Mouse (Mus musculus): ENCODE data around the gene Phf21b. TPM values are rescaled to one million over a fixed set of nuclear protein-coding genes. Genes with fewer than 3 reads are reported as not detected.
A peak's percentile ranks its signal among the peaks of the same experiment; 100 is the strongest.

Phf21b gene
- polyA plus RNA-seq, 1 experiment: 0.90 TPM

DNA sequence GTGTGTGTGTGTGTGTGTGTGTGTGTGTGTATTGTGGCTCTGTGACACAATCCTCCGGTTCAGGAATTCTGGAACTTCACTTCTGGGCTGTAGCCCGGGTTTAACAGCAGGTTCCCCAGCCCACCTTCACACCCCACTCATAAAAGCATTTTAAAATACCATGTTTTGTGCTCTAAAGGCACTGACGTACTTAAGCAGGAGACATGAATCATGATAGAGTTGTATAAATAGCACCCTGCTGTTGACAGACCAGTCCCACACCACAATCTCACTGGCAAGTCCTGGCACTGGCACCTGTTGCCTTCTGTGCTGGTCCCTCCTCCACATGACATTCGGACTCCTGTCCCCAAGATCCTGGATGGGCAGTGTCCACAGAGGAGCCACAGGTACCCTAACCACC lies 18.0 kb upstream of the Phf21b start:
- TF ChIP-seq CTCF (IDR thresholded peaks at IDR 0.05; ENCODE audit: borderline replicate concordance, insufficient read depth, low read length) (no peak), POLR2A (IDR thresholded peaks at IDR 0.05; ENCODE audit: low read depth, low read length) (no peak)
- no peak overlapping the region for H3K27ac ChIP-seq (ENCODE audit: insufficient read depth, low read length)
- H3K4me3 ChIP-seq (ENCODE audit: insufficient read depth, low read length): no peak overlapping the region
- no peaks in the 10 kb centered on the region for H3K4me1 ChIP-seq (ENCODE audit: control insufficient read depth, insufficient read depth, low read length)

GRCm38 (mm10) chr15:84873079-84873478 lies 17.2 kb upstream of the Phf21b start:
- Histone ChIP-seq H3K27ac (ENCODE audit: insufficient read depth, low read length) (no peak overlapping the region), H3K4me3 (ENCODE audit: insufficient read depth, low read length) (no peak overlapping the region)
- TF ChIP-seq CTCF (IDR thresholded peaks at IDR 0.05; ENCODE audit: borderline replicate concordance, insufficient read depth, low read length): no peak
- no peak for TF ChIP-seq POLR2A (IDR thresholded peaks at IDR 0.05; ENCODE audit: low read depth, low read length)

GRCm38 (mm10) chr15:84871802-84872201 lies 16.0 kb upstream of the Phf21b start:
- Histone ChIP-seq H3K27ac (ENCODE audit: insufficient read depth, low read length) (no peak overlapping the region), H3K4me3 (ENCODE audit: insufficient read depth, low read length) (no peak overlapping the region), H3K4me1 (ENCODE audit: control insufficient read depth, insufficient read depth, low read length) (no peaks in the 10 kb centered on the region)
- TF ChIP-seq POLR2A (IDR thresholded peaks at IDR 0.05; ENCODE audit: low read depth, low read length) (no peak), CTCF (IDR thresholded peaks at IDR 0.05; ENCODE audit: borderline replicate concordance, insufficient read depth, low read length) (no peak)

More at GRCm38 (mm10) chr15:84873079-84873478, 17.2 kb upstream of the Phf21b start:
- no peaks in the 10 kb centered on the region for H3K4me1 ChIP-seq (ENCODE audit: control insufficient read depth, insufficient read depth, low read length)

GRCm38 (mm10) chr15:84861911-84862310 lies 6.1 kb upstream of the Phf21b start:
- H3K4me1 ChIP-seq (ENCODE audit: control insufficient read depth, insufficient read depth, low read length): no peaks in the 10 kb centered on the region
- TF ChIP-seq POLR2A (IDR thresholded peaks at IDR 0.05; ENCODE audit: low read depth, low read length): no peak
- TF ChIP-seq CTCF (IDR thresholded peaks at IDR 0.05; ENCODE audit: borderline replicate concordance, insufficient read depth, low read length): no peak
- no peak overlapping the region for H3K27ac ChIP-seq (ENCODE audit: insufficient read depth, low read length)

GRCm38 (mm10) chr15:84857623-84858022 lies 1.8 kb upstream of the Phf21b start:
- TF ChIP-seq POLR2A (IDR thresholded peaks at IDR 0.05; ENCODE audit: low read depth, low read length): no peak
- no peak for TF ChIP-seq CTCF (IDR thresholded peaks at IDR 0.05; ENCODE audit: borderline replicate concordance, insufficient read depth, low read length)

More at GRCm38 (mm10) chr15:84861911-84862310, 6.1 kb upstream of the Phf21b start:
- no peak overlapping the region for H3K4me3 ChIP-seq (ENCODE audit: insufficient read depth, low read length)

GRCm38 (mm10) chr15:84854921-84855901 lies 638 bp downstream of the Phf21b start:
- no peak for TF ChIP-seq CTCF (IDR thresholded peaks at IDR 0.05; ENCODE audit: borderline replicate concordance, insufficient read depth, low read length)
- no peak for TF ChIP-seq POLR2A (IDR thresholded peaks at IDR 0.05; ENCODE audit: low read depth, low read length)
- Histone ChIP-seq H3K4me3 (ENCODE audit: insufficient read depth, low read length) (peak overlapping the region; percentile 50), H3K27ac (ENCODE audit: insufficient read depth, low read length) (no peak overlapping the region), H3K4me1 (ENCODE audit: control insufficient read depth, insufficient read depth, low read length) (no peaks in the 10 kb centered on the region)

More at GRCm38 (mm10) chr15:84857623-84858022, 1.8 kb upstream of the Phf21b start:
- no peak overlapping the region for H3K27ac ChIP-seq (ENCODE audit: insufficient read depth, low read length)
- H3K4me1 ChIP-seq (ENCODE audit: control insufficient read depth, insufficient read depth, low read length): no peaks in the 10 kb centered on the region
- H3K4me3 ChIP-seq (ENCODE audit: insufficient read depth, low read length): no peak overlapping the region

DNA sequence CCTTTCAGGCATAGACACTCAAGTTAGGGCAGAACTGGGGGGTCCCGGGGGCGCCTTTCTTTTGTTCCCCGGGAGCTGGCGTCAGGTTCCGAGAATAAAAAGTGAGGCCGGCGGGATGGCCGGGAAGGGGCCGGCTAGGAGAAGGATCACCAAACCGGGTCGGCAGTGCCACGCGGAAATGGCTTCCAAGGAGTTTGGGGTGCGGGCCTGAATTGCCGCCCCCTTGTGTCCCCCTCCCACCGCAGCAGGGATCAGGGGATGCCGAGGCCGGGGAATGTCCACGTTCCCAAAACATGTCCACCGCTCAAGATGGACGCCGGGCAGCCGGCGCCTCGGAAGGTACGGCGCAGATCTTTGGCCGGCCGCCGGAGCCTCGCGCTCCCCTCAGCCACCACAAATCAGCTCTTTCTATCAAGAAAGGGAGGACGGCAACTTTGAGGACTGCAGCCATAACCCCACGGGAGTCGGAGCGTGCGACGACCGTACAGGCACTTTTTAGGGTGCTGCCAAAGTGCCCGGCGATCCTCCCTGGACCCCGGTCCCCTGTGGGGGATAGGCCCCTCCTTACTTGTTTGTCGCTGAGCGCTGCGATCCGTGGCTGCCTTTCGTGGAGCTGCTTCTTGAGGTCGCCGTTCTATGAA lies 1.6 kb downstream of the Phf21b start:
- peak overlapping the region; percentile 28; the same call in 1 of the 2 replicates for H3K4me3 ChIP-seq (ENCODE audit: insufficient read depth, low read length)
- TF ChIP-seq POLR2A (IDR thresholded peaks at IDR 0.05; ENCODE audit: low read depth, low read length): no peak
- no peak for TF ChIP-seq CTCF (IDR thresholded peaks at IDR 0.05; ENCODE audit: borderline replicate concordance, insufficient read depth, low read length)
- H3K27ac ChIP-seq (ENCODE audit: insufficient read depth, low read length): no peak overlapping the region
- H3K4me1 ChIP-seq (ENCODE audit: control insufficient read depth, insufficient read depth, low read length): no peaks in the 10 kb centered on the region

DNA sequence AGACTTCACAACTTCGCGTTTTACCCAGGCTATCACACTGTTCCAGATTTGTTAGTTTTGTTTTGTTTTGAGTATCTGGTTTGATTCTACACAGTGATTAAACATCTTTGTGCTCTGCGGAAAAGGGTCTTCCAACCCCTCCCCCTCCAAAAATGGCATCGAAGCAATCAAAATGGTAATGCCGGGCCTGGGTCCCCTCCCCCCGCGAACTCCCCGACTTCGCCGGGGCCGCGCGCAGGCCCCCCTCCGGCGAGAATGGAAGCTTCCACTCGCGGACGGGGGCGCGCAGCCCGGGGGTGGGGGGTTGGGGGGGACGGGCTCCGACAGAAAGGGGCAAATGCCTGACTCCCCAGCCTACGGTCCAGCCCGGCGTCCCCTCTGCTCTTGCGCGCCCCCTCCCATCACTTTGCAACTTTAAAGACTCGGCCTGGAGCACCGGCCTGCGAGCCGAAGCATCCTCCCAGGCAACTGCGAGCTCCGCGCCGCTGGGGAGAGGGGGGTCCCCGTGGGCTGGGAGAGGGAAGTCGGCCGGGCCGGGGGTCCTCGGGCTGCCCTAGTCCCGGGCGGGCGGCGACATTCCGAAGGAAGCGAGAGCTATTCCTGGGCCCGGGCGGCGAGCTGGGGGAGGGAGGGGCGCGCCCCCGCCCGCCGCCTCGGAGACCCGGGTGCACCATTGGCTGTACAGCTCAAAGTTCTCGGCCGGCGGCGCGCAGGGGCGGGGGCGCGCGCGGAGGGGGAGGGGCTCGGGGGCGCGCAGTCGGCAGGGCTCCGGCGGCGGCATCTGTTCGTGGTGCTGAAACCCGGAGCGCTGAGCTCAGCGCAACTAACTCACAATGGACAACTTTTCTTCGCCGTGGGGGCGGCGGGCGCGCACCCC lies 2.4 kb downstream of the Phf21b start:
- Histone ChIP-seq H3K4me3 (ENCODE audit: insufficient read depth, low read length) (peak overlapping the region; percentile 43), H3K4me1 (ENCODE audit: control insufficient read depth, insufficient read depth, low read length) (no peaks in the 10 kb centered on the region), H3K27ac (ENCODE audit: insufficient read depth, low read length) (no peak overlapping the region)
- TF ChIP-seq CTCF (IDR thresholded peaks at IDR 0.05; ENCODE audit: borderline replicate concordance, insufficient read depth, low read length) (no peak), POLR2A (IDR thresholded peaks at IDR 0.05; ENCODE audit: low read depth, low read length) (no peak)

GRCm38 (mm10) chr15:84852457-84853070 lies 3.3 kb downstream of the Phf21b start:
- Histone ChIP-seq H3K4me3 (ENCODE audit: insufficient read depth, low read length) (peak overlapping the region; percentile 43), H3K27ac (ENCODE audit: insufficient read depth, low read length) (no peak overlapping the region), H3K4me1 (ENCODE audit: control insufficient read depth, insufficient read depth, low read length) (no peaks in the 10 kb centered on the region)
- TF ChIP-seq CTCF (IDR thresholded peaks at IDR 0.05; ENCODE audit: borderline replicate concordance, insufficient read depth, low read length) (no peak), POLR2A (IDR thresholded peaks at IDR 0.05; ENCODE audit: low read depth, low read length) (no peak)

Measured in embryonic fibroblast, embryonic 13.5 days (primary cell).